Mouse (Mus musculus): ENCODE results near the gene Gm20388. TPM values are rescaled to one million over a fixed set of nuclear protein-coding genes. Genes with fewer than 3 reads are reported as not detected.

Gm20388 gene
- total and polyA plus RNA-seq, 2 experiments from 2014 or later = 51.3 TPM; not detected in 1

DNA sequence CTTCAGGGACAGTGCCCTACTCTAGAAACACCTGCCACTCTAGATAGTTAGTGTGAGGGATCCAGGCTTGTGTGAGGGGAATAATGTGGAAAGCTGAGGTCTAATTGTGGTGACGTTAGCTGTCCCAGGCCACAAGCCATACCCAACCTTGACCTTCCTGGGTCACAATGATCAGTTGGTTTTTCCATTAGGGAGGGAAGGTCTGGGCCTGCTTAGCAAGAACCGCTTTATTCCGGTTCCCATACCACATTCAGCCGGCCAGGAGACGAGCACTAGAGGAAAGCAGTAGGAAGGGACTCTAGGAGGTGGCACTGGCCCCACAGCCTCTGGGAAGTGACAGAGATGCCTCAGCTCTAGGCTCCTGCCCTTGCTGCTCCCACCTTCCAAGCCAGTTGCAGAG lies 253.4 kb downstream of the Gm20388 start:
- Histone ChIP-seq H3K4me2 (ENCODE audit: low read depth) (no peak overlapping the region), H3K9ac (no peak overlapping the region), H3K9me3 (ENCODE audit: low read length) (no peaks in the 10 kb centered on the region), H3K36me3 (ENCODE audit: insufficient read depth) (peaks cover 9% of the 10 kb centered on the region), H3K4me3 (ENCODE audit: low read depth, low read length) (no peak overlapping the region), H3K27ac (ENCODE audit: low read depth, low read length) (no peak overlapping the region), H3K4me1 (ENCODE audit: insufficient read depth) (peaks cover 8% of the 10 kb centered on the region), H3K27me3 (ENCODE audit: insufficient read depth, low read length) (no peaks in the 10 kb centered on the region)
- no peak for DNase-seq
- no peak for ATAC-seq
- 88% methylated on average over 5 of the region's 5 CpGs for WGBS
- TF ChIP-seq CTCF (IDR thresholded peaks at IDR 0.05; ENCODE audit: low read depth) = no peak

- Histone ChIP-seq H3K4me3 (ENCODE audit: low read depth, low read length) (no peak overlapping the region), H3K27ac (ENCODE audit: low read depth, low read length) (no peak overlapping the region), H3K9me3 (ENCODE audit: low read length) (no peaks in the 10 kb centered on the region), H3K4me2 (ENCODE audit: low read depth) (no peak overlapping the region), H3K9ac (no peak overlapping the region), H3K4me1 (ENCODE audit: insufficient read depth) (peaks cover 8% of the 10 kb centered on the region), H3K36me3 (ENCODE audit: insufficient read depth) (0 out of 2 replicates have a peak, but pooled peaks cover 5% of the 10 kb centered on the region), H3K27me3 (ENCODE audit: insufficient read depth, low read length) (no peaks in the 10 kb centered on the region)
- ATAC-seq (no peak), DNase-seq (no peak)
- WGBS = 73% methylated on average over 8 of the region's 8 CpGs
- no peak for TF ChIP-seq CTCF (IDR thresholded peaks at IDR 0.05; ENCODE audit: low read depth)
Observed at GRCm38 (mm10) chr8:120167136-120167535, 256.5 kb downstream of the Gm20388 start.

GRCm38 (mm10) chr8:120167821-120168220 lies 257.2 kb downstream of the Gm20388 start:
- Histone ChIP-seq H3K9me3 (ENCODE audit: low read length) (no peaks in the 10 kb centered on the region), H3K9ac (no peak overlapping the region), H3K27ac (ENCODE audit: low read depth, low read length) (no peak overlapping the region), H3K4me1 (ENCODE audit: insufficient read depth) (peaks cover 8% of the 10 kb centered on the region), H3K4me2 (ENCODE audit: low read depth) (0 out of 2 replicates have a peak overlapping the region, but pooled peaks have one; percentile 3), H3K27me3 (ENCODE audit: insufficient read depth, low read length) (no peaks in the 10 kb centered on the region), H3K36me3 (ENCODE audit: insufficient read depth) (no peaks in the 10 kb centered on the region), H3K4me3 (ENCODE audit: low read depth, low read length) (no peak overlapping the region)
- 8% methylated on average over 5 of the region's 5 CpGs for WGBS
- ATAC-seq (peak; percentile 73), DNase-seq (no peak)
- no peak for TF ChIP-seq CTCF (IDR thresholded peaks at IDR 0.05; ENCODE audit: low read depth)

DNA sequence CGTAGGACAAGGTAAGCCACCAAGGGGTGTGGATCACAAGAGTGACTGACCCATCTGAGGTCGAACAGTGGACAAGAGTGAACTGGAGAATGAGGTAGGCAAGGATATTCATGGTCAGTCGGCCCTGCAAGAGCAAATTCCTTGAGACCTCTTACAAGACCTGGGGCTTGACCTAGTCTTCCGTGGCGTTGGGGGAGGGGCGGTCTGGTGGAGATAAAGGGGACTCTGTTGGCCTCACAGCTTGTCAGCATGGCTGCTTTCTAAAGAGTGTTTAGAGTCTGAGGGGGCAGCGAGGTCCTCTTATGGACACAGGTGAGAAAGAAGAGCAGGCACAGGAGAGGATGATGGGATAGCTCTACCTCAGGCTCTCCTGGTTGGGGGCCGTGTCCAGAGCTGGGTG lies 258.5 kb downstream of the Gm20388 start:
- WGBS = 49% methylated on average over 8 of the region's 8 CpGs
- TF ChIP-seq CTCF (IDR thresholded peaks at IDR 0.05; ENCODE audit: low read depth) = no peak
- Histone ChIP-seq H3K36me3 (ENCODE audit: insufficient read depth) (no peaks in the 10 kb centered on the region), H3K9ac (no peak overlapping the region), H3K4me3 (ENCODE audit: low read depth, low read length) (no peak overlapping the region), H3K9me3 (ENCODE audit: low read length) (no peaks in the 10 kb centered on the region), H3K27me3 (ENCODE audit: insufficient read depth, low read length) (no peaks in the 10 kb centered on the region), H3K4me1 (ENCODE audit: insufficient read depth) (peaks cover 8% of the 10 kb centered on the region), H3K27ac (ENCODE audit: low read depth, low read length) (no peak overlapping the region), H3K4me2 (ENCODE audit: low read depth) (no peak overlapping the region)
- ATAC-seq (no peak), DNase-seq (no peak)

DNA sequence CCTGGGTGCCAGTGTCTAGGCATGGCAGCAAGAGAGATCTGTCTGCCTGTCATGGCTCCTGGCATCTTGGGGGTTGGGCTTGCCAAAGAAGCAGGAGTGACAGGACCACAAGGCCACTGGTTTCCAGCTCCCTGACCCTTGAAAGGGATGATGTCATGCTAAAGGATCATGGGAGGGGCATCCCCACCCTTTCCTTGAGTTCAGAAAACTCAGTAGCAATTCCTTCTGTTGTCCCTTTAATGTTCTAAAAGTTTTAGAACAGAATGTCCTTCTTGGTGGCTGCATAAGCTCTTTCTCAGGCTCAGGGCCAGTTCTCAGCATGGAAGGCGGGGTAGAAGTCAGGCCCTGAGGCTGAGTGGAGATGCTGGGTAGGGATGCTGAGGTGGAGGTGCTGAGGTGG lies 262.6 kb downstream of the Gm20388 start:
- Histone ChIP-seq H3K4me2 (ENCODE audit: low read depth) (no peak overlapping the region), H3K9me3 (ENCODE audit: low read length) (no peaks in the 10 kb centered on the region), H3K4me1 (ENCODE audit: insufficient read depth) (peaks cover 15% of the 10 kb centered on the region), H3K4me3 (ENCODE audit: low read depth, low read length) (no peak overlapping the region), H3K27me3 (ENCODE audit: insufficient read depth, low read length) (no peaks in the 10 kb centered on the region; the same call in 1 of the 2 replicates), H3K36me3 (ENCODE audit: insufficient read depth) (no peaks in the 10 kb centered on the region), H3K27ac (ENCODE audit: low read depth, low read length) (no peak overlapping the region), H3K9ac (no peak overlapping the region)
- 83% methylated on average over 1 of the region's 1 CpGs for WGBS
- ATAC-seq (no peak), DNase-seq (no peak)
- TF ChIP-seq CTCF (IDR thresholded peaks at IDR 0.05; ENCODE audit: low read depth) = no peak

DNA sequence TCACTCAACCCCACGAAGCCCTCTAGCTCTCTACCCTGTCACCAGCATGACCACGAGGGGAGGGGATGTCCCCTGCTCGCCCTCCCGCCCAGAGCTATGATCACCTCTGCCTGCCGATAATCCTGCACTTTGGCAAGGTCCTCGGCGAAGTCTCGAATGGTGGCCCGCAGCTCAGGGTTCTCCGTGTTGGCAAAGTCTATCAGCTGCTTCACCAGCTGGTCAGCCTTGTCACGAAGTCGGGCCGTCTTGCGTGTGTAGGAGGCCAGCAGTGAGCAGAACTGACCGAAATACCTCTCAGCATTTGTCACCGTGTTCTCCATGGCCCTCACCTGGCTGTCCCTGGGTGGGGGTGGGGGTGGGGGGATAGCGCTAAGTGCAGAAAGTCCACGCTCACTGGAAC lies 264.0 kb downstream of the Gm20388 start:
- Histone ChIP-seq H3K9me3 (ENCODE audit: low read length) (no peaks in the 10 kb centered on the region), H3K4me3 (ENCODE audit: low read depth, low read length) (no peak overlapping the region), H3K27ac (ENCODE audit: low read depth, low read length) (no peak overlapping the region), H3K4me2 (ENCODE audit: low read depth) (no peak overlapping the region), H3K27me3 (ENCODE audit: insufficient read depth, low read length) (no peaks in the 10 kb centered on the region; the same call in 1 of the 2 replicates), H3K4me1 (ENCODE audit: insufficient read depth) (peaks cover 20% of the 10 kb centered on the region), H3K9ac (no peak overlapping the region), H3K36me3 (ENCODE audit: insufficient read depth) (no peaks in the 10 kb centered on the region)
- no peak for TF ChIP-seq CTCF (IDR thresholded peaks at IDR 0.05; ENCODE audit: low read depth)
- no peak for ATAC-seq
- DNase-seq = no peak
- 48% methylated on average over 18 of the region's 18 CpGs for WGBS

DNA sequence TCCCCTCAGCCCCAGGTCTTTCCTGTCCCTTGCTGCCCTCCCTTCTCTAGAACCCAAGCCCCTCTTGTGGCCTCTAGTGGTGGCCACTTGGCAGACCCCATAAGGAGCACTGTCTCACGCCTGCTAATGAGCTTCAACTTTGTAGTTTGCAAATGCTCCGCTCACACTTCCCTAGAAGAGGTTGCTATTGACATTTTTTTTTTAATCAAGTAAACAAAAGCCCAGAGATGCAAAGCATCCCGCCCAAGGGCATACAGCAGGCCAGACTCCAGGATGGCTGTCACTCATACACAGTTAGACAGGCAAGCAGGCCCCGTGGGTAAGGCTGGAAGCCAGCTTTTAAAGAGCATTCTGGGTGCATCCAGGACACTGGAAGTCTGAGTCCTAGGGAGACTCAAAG lies 266.0 kb downstream of the Gm20388 start:
- peak; percentile 35 for TF ChIP-seq CTCF (IDR thresholded peaks at IDR 0.05; ENCODE audit: low read depth)
- Histone ChIP-seq H3K9ac (no peak overlapping the region), H3K4me2 (ENCODE audit: low read depth) (no peak overlapping the region), H3K9me3 (ENCODE audit: low read length) (no peaks in the 10 kb centered on the region), H3K4me3 (ENCODE audit: low read depth, low read length) (no peak overlapping the region), H3K27ac (ENCODE audit: low read depth, low read length) (no peak overlapping the region), H3K36me3 (ENCODE audit: insufficient read depth) (no peaks in the 10 kb centered on the region), H3K27me3 (ENCODE audit: insufficient read depth, low read length) (no peaks in the 10 kb centered on the region; the same call in 1 of the 2 replicates), H3K4me1 (ENCODE audit: insufficient read depth) (peaks cover 20% of the 10 kb centered on the region)
- DNase-seq (no peak), ATAC-seq (no peak)
- WGBS = 11% methylated on average over 4 of the region's 4 CpGs

Measured in forebrain, postnatal 0 days (tissue).